Mouse (Mus musculus) induced T-regulatory cell, adult 2 months (primary cell): ENCODE data around the gene Map3k1.

ENCODE experiments used
- DNase-seq: peaks from one replicate; pipeline ENCODE4 v3.0.0-alpha.2; 2012; ENCODE audit warnings: low read depth

The Map3k1 gene

DNA sequence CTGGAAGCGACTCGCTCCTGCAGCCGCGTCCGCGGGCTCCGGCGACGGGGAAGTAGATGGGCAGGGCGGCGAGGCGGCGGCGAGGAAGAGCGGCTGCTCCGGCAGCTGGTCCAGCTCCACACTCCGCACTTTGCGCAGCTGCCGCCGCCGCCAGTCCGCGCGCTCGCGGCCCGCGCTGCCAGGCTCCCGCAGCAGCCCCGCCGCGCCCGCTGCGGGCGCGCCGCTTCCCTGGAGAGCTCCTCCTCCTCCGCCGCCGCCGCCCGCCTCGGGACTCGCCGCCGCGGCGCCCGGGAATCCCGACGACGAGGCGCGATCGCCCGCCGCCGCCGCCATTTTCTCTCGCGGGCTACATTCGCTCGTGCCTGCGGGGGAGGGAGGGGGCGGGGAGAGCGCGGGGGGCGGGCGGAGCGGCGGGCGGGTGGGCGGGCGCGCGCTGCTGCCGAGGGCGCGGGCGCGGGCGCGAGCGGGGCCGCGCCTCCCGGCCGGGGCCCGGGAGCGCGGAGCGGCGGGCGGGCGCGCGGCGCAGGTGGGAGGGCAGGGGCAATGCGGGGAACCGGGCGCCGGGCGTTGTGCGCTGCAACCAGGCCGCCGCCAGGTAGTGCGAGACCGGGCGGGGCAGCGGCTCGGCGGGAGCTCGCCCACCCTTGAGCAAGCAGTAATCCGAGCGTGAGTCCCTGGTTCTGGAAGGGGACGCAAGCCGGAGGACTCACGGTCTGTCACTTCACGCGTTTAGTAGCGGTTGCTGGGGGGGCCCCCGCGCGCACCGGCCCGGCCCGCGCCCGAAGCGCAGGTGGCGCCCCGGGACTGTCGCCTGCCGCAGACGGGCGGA, at the start of gene Map3k1:
Gene Map3k1 (minus strand): TSS at position 357 of the 829 bp plus-strand sequence.
- DNase-seq: peak; percentile 83

DNA sequence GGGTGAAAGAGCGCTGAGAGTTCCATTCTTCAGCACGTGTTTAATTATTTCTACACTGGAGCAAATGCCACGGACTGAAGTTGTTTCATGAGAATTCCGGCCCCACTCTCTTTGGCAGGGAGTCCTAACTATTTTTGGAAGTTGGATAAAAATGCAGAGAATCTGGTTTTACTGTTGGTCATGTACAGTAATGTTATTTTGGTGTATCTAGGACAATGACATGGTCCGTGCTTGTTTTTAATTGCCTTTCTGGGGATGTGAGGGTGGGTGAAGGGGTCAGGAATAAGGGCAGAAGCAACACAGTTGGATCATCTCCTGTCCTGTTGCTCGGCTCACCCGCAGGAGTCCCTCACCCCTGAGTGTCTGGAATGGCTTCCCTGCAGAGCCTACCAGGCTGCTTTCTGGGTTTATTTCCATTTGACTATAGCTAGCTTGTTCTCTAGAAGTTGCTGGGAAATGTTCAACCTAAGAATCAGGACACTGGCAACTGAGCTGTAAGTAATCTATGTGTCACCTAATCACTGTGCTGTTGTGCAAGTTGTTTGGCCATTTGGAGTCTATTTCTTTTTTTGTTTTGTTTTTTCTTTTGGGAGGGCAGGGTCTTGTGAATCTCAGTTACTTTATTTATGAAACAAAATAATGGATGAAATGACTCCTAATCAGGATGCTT, 48.1 kb upstream of the Map3k1 start:
- no peak for DNase-seq

DNA sequence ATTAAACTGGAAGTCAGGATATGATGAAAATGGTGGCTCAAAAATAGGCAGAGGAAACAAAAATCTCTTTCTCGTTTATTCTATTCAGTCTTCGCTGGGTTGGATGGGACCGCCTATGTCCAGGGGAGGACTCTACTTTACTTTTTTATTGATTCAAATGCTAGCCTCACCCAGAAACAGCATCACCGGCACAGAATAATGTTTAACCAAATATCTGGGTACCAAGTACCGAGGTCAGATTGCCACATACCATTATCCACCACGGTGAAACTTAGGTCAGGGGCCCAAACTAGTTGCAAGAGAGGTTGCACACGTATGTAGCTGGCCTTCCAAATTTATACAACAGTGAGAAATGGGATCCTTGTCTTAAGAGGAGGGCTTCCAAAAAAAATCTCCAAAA, 47.4 kb upstream of the Map3k1 start:
- DNase-seq: no peak

DNA sequence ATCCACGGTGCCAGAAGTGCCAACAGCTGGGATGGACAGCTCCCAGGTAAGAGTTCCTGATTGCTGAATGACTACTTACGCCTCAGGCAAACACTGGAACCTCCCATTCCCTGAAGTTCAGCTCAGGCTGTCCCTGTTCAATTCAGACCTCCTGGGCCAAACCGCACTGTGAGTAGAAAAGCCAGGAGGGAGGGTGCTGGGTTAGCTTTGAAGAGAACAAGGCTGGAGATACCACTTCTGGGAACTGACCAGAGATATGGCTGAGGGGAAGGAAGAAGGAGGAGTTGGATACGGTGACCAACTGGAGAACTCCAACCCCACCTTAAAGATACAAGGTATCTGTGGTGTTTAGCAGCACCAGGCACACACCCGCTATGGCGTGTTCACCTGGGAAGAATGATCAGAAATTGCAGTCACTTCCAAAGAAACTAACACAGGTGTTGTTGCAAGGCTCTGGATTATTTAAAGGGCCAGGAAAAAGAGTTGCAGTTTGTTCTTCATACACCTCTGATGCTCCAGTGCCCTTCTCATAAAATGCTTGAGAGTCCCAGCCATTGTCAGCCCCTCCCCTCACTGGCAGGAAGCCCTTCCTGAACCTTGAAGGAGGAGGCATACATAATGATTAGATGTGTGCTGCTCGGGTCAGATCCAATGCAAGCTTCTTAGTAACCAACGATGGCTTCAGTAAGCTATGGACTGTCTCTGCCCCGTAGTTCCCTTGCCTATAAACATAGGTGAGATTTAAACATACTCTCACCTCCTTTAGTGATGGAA, 43.8 kb upstream of the Map3k1 start:
- no peak for DNase-seq

DNA sequence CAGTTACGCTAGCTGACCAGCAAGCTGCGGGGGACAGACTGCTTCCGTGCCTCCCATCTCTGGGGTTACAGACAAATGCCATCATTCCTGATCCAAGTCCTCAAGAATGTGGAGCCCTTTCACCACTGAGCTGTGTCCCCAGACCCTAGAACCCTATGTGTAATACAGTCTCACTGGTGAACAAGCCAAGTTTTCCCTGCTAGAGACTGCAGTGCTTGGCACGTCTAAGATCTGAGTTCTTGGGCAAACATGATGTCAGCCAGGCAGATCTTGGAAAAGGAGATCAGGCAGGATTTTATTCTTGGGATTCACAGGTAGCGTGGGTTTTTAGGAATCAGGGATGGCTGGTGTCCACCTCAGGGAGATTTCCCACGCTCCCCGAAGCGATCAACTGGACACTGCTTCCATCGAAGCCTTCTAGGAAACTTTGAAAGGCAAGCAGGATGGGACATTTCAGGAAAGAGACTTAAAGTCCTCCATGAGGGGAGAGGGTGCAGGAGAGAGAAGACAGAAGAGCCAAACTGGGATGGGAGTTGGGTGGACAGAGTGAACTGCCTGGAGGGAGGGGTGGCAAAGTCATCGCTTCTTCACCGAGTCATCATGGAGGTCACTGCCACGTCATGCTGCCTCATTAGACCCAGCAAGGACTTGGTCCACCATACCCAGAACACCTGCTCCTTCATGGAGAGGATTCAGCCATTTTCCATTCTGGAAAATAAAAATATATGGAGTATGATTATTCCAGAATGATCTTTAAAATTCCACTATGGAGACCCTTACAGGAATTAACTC, 41.4 kb upstream of the Map3k1 start:
- no peak for DNase-seq

DNA sequence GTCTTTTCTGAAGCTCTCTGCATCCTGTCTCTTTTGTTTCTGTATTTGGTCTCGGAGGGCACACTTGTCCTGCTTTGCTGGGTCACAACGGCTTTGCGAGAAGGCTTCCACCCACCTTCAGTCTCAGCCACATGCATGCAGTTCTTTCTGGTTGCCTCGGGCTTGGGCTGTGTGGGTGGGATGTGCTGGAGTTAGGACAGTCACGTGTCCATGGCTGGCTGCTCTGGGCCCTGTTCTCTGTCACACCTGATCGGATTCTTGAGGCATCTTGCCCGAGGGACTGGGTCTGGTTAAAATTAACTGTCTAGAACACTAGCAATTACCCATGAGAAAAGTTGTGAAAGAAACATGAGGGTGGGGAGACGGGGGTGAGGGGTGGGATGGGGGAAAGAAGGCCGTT, 36.7 kb upstream of the Map3k1 start:
- DNase-seq: no peak

DNA sequence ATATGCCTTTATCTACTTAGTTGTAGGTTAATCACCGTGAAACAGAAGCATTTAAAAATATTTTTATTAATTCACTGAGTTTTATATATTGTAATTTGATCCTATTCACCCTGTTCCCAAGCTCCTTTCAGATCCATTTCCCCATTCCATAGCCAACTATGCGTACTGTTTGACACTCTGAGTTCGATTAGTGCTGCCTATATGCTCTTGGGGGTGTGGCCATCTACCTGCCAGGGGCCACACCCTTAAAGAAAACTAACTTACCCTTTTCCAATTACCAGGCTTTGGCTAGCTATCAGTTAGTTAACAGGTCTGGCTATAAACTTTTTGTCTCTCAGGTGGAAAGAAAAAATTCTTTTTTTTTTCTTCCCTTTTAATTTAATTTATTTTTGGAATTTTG, 35.5 kb upstream of the Map3k1 start:
- no peak for DNase-seq

DNA sequence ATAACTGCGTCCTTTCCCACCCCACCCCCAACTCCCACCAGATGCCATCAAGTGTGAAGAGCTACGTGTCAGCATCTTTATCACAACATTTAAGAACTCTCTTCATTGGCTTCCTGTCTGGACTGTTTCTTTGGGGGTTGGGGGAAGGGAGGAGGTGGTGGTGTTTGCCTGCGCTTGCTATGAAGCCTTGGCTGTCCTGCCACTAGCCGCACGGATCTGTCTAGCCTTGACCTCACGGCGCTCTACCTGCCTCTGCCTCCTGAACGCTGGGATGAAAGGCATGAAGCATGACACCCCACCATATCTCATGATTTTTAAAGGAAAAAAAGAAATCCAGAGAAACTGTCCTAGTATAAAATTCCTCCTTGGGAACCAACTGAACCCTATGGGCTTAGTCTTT, 27.0 kb upstream of the Map3k1 start:
- no peak for DNase-seq

DNA sequence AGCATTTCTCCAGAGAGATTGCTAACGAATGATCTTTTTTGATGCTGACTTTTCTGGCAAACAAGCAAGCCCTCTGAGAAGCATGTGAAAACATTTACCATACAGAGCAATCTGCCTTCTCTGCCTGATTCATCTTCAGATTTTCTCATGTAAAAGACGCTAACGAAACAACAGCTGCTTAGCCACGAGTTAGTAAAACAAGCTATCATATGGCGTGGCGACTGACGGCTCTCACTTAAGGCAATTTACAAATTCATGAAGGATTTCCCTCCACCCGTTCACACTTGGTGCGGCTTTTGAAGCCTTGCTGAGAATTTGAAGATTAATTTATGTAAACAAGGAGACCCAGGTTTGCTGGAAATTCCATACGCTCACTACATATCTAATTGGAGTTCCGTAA, 25.8 kb upstream of the Map3k1 start:
- no peak for DNase-seq

DNA sequence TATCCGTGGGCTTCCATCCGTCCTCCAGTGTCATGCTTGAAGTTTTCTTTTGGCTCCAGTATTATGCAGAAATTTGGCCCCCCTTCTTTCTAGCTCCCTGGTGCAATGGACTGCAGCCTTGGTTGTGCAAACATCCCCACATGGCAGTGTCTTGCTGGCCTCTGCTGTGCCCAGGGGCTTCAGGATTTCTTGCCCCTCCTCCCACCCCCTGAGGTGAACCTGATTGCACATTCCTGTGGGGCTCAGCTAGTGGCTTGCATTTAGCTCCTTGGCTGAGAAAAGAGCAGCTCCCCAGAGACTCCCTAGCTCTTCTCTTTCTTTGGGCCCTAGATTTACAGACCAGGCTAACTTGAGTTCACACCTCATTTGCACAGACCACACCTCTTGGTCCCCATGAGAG, 20.7 kb upstream of the Map3k1 start:
- DNase-seq: no peak

DNA sequence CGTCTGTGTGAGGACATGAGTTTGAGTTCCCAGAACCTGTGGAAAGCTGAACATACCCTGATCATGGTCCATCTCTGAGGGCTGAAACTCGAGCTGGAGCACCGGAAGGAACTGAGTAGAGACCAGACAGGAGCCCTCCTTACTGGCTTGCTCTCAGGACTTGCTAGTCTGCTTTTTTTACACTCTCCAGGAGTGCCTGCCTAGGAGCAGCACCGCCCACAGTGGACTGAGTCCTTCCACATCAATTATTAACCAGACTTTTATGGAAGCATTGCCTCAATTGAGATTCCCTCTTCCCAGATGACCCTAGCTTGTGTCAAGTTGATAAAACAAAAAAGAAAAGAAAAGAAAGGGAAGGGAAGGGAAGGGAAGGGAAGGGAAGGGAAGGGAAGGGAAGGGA, 18.7 kb upstream of the Map3k1 start:
- DNase-seq: no peak

DNA sequence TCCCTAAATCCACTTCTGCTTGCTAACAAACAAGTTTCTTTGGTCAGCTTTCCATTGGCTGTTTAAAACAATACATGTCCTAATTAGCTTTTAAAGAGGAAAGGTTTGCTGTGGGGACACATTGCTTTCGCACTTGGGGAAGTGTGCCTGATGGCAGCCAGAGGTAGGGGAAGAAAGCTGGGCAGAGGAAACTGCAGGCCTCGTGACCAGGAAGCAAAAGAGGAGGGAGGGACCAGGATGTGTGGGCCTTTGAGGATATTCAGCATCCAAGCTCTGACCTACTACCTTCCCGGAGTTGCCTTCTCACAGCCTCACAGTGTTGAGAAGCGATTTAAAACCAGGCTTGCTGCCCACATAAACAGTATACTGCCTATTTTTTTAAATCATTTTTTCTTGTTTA, 15.4 kb upstream of the Map3k1 start:
- no peak for DNase-seq

DNA sequence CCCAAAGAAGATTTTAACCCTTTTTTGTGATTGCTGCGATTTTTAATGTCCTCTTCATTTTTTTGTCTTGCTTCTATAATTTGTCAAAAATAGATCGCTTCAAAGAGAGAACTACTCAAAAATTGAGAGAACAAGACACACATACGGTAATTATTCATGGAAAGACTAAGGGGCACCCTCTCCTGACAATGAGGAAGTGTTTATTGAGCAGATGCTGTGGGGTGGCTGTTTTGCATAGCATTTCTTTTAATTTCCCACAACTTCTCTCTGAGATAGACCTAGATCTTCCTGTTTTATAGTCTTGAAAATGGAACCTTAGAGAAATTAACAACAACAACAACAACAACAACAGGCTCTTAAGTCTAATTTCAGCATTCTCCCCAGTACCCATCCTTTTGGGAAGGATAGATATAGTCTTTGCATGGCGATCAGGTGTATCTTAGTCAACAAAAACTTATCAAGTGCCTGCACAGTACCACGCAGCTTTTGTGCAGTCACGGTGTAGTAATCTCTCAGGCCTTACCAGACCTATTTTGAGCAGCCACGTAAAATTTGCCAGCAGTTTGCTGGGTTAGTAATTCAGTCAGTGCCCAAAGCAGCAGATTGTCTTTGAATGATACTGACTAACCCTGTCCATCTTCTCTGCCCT, 13.1 kb upstream of the Map3k1 start:
- no peak for DNase-seq

DNA sequence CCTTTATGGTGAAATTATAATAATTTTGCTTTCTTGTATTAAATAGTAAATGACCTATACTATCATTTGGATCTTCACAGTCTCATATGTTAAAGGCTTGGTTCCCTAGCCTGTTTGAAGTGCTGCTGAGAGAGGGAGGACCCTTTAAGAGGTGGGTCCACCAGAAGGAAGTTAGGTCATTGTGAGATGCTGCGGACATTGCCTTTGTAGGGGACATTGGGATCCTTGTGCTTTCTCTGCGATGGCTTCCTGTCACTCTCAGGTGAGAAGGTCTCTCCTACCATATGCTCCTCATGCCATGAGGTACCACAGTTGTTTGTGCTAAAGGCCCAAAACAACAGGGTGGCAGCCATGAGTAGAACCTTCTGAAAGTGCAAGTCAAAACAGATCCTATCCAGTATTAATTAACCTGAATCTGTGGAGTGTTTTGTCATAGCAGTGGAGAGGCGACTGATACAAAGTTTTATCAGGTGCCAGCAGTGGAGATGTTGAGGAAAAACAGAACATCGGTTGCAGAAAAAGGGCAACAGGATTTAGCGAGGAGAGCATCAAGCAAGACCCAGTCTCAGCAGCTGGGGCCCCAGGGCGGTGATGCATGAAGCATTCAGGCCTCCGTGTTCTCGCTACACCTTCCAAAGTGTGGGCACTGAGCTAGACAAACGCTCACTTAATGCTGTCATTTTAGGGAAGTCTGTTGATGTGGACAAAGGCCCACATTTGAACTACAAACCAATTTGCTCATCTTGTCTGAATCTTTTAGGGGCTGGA, 11.0 kb upstream of the Map3k1 start:
- no peak for DNase-seq

DNA sequence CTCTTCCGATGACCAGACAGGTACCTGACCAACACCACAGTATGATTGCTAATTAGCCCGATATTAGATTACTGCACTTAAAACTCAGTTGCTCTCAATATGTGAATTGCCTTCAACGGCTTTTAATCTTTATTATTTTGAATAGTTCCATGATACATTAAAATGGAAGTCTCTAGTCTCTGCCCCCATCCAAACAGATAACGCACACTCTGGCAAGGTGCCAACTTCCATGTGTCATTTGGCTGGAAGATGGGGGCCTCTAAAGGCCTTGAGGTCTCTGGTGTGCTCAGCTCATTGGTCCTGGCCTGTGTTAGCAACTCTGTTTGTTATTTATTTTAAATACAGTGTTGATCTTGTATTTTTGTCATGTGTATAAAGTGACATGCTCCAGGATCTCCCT, 10.3 kb upstream of the Map3k1 start:
- DNase-seq: no peak

DNA sequence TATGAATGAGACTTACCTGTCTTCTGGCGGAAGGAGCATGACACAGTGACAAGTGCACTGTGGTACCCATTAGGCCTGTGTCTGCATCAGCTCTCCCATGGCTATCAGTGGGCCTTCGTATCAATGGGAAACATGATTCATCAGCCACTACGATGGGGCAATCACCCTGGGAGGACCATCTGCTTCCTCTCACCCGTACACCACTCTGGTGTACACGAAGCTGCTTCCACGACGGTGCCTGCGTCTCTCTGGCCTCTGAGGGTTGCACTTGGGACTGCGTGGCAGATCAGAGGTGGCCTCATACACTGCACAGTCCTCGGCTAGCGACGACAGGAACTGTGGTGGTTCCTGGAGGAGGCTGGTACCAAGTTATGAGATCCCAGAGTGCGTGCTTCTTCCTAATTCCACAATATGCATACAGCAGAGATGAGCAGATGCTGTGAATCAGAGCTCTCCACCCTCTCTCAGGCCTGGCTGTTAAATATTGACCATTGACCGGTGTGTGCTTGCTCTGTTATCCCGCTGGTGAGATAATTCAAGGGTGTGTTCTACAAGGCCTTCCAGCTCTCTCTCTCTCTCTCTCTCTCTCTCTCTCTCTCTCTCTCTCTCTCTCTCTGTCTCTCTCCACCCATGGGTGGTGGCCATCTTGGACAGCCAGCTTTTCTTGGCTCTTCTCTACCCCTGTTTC, 9.6 kb upstream of the Map3k1 start:
- DNase-seq: no peak

DNA sequence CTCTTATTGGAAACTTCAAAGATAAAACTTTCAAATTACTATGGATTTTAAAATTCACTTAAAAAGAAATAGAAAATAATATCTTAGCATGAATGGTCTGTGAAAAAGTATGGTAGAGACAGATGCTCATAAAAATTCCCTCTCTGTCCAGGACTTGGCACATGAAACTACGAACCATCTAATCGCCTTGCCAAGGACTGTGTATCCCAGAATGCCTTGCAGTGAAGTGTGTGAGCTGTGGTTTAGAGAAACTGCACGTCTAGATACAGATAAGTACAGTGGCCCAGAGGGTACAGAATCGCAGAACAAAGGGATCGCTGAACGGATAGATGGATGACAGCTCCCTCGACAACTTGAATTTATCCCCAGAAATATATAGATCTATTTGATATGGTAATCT, 9.0 kb upstream of the Map3k1 start:
- DNase-seq: no peak

DNA sequence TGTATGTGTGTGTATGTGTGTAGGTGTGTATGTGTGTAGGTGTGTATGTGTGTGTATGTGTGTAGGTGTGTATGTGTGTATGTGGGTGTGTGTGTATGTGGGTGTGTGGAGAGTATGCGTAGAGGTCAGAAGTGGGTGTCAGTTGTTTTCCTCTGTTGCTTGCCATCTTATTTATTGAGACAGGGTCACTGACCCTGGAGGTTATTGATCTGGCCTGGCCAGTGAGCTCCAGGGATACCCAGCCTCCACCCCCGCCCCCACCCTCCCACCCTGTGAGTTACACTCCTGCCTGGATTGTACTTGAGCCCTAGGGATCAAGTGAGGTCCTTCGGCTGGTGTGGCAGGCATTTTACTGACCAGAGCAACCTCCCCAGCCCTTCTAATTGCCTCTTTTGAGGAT, 7.6 kb upstream of the Map3k1 start:
- DNase-seq: no peak

DNA sequence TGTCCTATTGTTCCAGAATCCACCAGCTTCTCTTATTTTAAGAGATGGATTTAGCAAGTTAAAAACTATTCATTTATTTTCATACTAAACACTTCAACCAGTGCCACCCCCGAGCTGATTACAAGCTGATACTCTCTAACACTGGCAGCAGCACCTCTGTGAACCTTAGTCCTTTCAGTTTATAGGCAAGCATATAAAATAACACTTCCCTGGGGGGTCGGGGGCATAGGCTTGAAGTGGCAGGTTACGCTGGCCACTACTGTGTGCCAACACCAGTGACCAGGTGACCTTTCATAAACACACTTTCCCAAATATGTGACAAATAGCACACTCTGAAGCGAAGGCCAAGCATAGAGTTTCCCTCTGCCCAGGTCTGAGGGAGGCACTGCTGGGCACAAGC, 6.7 kb upstream of the Map3k1 start:
- no peak for DNase-seq

DNA sequence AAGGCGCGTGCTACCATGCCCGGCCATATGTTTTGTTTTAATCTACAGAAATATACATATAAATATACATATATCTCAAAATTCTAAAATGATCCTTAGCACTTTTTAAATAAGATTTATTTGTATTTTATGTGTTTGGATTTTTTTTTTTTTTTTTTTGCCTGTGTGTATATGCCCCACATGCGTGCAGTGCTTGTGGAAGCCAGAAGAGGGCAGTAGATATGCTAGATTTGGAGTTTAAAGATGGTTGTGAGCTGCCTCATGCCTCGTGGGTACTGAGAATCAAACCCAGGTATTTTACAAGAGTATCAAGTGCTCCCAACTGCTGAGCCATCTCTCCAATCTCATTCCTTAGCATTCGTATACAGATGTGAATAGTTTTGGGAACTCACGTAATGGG, 6.2 kb upstream of the Map3k1 start:
- DNase-seq: peak; percentile 16
